Mouse (Mus musculus): ENCODE results near the gene Gm20538. TPM values are rescaled to one million over a fixed set of nuclear protein-coding genes. Genes with fewer than 3 reads are reported as not detected.

Gm20538 gene
- polyA plus RNA-seq (2012; ENCODE audit: insufficient read depth, insufficient read length, low replicate concordance, missing spikeins): not detected in 2 replicates

DNA sequence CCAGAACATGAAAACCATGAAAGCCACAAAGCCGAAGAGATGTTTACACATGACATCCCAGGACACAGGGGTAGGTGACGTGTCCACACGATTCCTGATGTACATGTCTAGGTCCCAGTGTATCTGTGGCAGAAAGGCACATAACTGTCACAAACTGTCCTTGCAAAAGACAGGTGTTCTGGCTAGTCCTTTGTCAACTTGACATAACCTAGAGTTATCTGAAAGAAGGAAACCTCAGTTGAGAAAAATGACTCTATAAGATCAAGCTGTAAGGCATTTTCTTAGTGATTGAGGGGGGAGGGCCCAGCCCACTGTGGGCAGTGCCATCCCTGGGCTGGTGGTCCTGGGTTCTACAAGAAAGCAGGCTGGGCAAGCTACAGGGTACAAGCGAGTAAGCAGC, at the start of gene Gm20538:
TSS of gene Gm20538 (minus strand) at position 101 of the 400 bp plus-strand sequence.
- TF ChIP-seq POLR2A (IDR thresholded peaks at IDR 0.05; ENCODE audit: insufficient read depth, low read depth, low read length): no peak
- no peak for TF ChIP-seq CTCF (IDR thresholded peaks at IDR 0.05; ENCODE audit: insufficient read depth, low read depth, low read length)
- H3K4me3 ChIP-seq (ENCODE audit: insufficient read depth, low read depth, low read length): no peak within 1 kb of the TSS
- H3K4me1 ChIP-seq (ENCODE audit: control insufficient read depth, insufficient read depth, low read length): peaks cover 5% of the 10 kb centered on the region; the same call in 1 of the 2 replicates
- no peak within 1 kb of the TSS for H3K27ac ChIP-seq (ENCODE audit: insufficient read depth, low read depth, low read length)
- 97% methylated on average over 4 of the region's 4 CpGs for WGBS

DNA sequence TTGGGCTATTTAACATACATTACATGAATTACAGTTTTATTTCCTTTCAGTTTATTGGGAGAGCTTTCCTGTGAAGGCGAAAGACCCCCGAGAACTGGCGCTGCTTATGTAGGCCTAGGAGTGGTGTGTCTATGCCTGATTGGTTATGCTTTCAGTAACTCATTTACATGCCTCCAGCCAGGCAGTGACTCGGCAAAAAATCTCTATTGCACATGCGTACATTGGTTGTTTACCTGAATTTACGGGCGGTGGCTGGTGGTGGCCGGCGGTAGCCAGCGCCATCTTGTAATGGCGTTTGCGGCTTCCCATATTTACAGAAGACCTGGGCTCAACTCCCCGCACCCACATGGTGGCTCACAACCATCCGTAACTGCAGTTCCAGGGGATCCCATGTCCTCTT, 41.5 kb upstream of the Gm20538 start:
- 95% methylated on average over 14 of the region's 14 CpGs for WGBS
- TF ChIP-seq CTCF (IDR thresholded peaks at IDR 0.05; ENCODE audit: insufficient read depth, low read depth, low read length) (no peak), POLR2A (IDR thresholded peaks at IDR 0.05; ENCODE audit: insufficient read depth, low read depth, low read length) (no peak)
- H3K27ac ChIP-seq (ENCODE audit: insufficient read depth, low read depth, low read length): no peak overlapping the region
- H3K4me3 ChIP-seq (ENCODE audit: insufficient read depth, low read depth, low read length): no peak overlapping the region
- H3K4me1 ChIP-seq (ENCODE audit: control insufficient read depth, insufficient read depth, low read length): no peaks in the 10 kb centered on the region

DNA sequence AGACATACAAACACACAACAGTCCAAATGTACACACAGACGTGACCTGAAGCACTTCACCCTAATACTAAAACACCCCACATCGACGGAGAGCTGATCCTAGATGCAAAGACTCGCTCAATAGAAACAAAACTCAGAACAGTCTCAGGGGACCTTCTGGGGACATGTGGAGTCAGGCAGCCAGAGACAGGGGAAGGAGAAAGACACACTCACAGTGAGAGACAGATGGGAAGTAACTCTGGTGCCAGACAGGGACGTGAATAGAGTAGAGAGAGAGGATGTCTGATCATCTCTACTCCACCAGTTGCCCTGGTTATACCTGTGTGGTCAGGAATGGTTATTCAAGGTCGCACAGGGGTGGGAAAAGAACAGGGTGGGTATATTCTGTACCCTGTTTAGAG, 39.0 kb upstream of the Gm20538 start:
- H3K4me1 ChIP-seq (ENCODE audit: control insufficient read depth, insufficient read depth, low read length): no peaks in the 10 kb centered on the region
- no peak overlapping the region for H3K27ac ChIP-seq (ENCODE audit: insufficient read depth, low read depth, low read length)
- no peak overlapping the region for H3K4me3 ChIP-seq (ENCODE audit: insufficient read depth, low read depth, low read length)
- WGBS: 85% methylated on average over 6 of the region's 6 CpGs
- TF ChIP-seq POLR2A (IDR thresholded peaks at IDR 0.05; ENCODE audit: insufficient read depth, low read depth, low read length) (no peak), CTCF (IDR thresholded peaks at IDR 0.05; ENCODE audit: insufficient read depth, low read depth, low read length) (no peak)

DNA sequence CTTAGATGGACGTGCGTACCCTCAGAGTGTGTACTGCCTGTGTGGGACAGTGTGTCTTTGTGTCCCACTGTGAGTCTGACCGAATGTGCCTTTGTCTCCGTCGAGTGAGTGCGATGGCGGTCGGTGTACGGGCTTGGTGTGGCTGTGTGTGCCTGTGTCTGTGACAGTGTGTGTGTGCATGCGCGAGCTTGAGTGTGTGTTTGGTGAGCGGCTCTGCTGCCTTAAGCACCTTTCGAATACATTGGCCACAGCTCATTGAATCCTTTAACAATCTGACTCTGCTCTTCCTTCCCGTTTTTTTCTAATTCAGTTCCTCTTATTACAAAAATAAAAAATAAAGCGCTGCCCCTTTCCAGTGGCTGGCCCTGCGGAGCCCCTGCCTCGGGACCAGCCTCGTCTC, 38.4 kb upstream of the Gm20538 start:
- Histone ChIP-seq H3K27ac (ENCODE audit: insufficient read depth, low read depth, low read length) (no peak overlapping the region), H3K4me1 (ENCODE audit: control insufficient read depth, insufficient read depth, low read length) (no peaks in the 10 kb centered on the region)
- 78% methylated on average over 18 of the region's 18 CpGs for WGBS

DNA sequence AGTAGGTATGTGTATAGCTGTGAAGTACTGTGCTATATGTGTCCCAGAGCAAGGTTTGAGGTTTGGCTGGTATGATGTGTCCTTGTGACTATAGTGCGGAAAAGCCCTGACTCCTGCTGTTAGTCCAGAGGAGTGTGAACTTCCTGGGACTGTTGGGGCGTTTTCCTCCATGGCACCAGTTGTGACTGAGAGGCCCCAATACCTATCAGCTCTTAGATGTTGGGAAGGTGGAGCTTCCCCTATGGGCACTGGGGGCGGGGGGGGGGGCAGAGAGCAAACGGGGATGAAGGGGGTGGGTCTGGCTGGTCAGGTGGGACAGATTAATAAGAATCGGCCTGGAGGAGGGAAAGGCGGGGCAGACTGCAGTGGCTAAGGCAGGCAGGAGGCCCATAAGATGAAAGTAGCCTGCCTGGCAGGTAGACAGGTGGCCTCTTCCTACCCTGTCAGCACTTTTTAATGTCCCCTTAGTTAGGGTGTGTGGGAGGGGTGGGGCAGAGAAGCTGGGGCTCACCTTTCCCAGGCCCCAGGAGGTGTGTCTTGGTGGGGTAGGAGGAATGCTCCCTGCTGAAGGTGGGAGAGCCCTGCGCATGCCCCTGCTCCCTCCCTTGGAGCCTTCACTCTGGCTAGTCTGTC, 37.1 kb upstream of the Gm20538 start:
- Histone ChIP-seq H3K4me3 (ENCODE audit: insufficient read depth, low read depth, low read length) (no peak overlapping the region), H3K4me1 (ENCODE audit: control insufficient read depth, insufficient read depth, low read length) (no peaks in the 10 kb centered on the region), H3K27ac (ENCODE audit: insufficient read depth, low read depth, low read length) (no peak overlapping the region)
- no peak for TF ChIP-seq POLR2A (IDR thresholded peaks at IDR 0.05; ENCODE audit: insufficient read depth, low read depth, low read length)
- TF ChIP-seq CTCF (IDR thresholded peaks at IDR 0.05; ENCODE audit: insufficient read depth, low read depth, low read length): no peak
- WGBS: 61% methylated on average over 7 of the region's 7 CpGs

More for the DNA sequence above, 38.4 kb upstream of the Gm20538 start:
- no peak overlapping the region for H3K4me3 ChIP-seq (ENCODE audit: insufficient read depth, low read depth, low read length)
- no peak for TF ChIP-seq POLR2A (IDR thresholded peaks at IDR 0.05; ENCODE audit: insufficient read depth, low read depth, low read length)
- TF ChIP-seq CTCF (IDR thresholded peaks at IDR 0.05; ENCODE audit: insufficient read depth, low read depth, low read length): no peak

DNA sequence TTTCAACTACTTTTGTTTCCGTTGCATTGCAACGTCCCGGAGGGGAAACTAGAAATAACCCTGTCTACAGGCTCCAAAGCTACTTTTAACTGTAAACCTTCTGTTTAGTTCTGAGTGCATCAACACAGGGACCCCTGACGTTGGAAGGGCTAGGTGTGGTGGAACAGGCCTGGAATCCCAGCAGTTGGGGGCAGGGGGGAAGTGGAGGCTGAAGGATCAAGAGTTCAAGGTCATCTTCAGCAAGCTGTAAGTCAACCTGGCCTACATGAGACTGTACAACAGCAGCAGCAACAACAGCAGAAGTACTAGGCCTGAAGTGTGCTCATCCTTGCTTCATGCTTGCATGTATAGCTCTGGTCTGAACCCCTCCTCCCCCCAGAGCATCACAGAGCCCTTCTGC, 35.4 kb upstream of the Gm20538 start:
- WGBS: 62% methylated on average over 4 of the region's 4 CpGs
- Histone ChIP-seq H3K4me3 (ENCODE audit: insufficient read depth, low read depth, low read length) (no peak overlapping the region), H3K4me1 (ENCODE audit: control insufficient read depth, insufficient read depth, low read length) (no peaks in the 10 kb centered on the region), H3K27ac (ENCODE audit: insufficient read depth, low read depth, low read length) (no peak overlapping the region)
- TF ChIP-seq CTCF (IDR thresholded peaks at IDR 0.05; ENCODE audit: insufficient read depth, low read depth, low read length) (no peak), POLR2A (IDR thresholded peaks at IDR 0.05; ENCODE audit: insufficient read depth, low read depth, low read length) (no peak)

DNA sequence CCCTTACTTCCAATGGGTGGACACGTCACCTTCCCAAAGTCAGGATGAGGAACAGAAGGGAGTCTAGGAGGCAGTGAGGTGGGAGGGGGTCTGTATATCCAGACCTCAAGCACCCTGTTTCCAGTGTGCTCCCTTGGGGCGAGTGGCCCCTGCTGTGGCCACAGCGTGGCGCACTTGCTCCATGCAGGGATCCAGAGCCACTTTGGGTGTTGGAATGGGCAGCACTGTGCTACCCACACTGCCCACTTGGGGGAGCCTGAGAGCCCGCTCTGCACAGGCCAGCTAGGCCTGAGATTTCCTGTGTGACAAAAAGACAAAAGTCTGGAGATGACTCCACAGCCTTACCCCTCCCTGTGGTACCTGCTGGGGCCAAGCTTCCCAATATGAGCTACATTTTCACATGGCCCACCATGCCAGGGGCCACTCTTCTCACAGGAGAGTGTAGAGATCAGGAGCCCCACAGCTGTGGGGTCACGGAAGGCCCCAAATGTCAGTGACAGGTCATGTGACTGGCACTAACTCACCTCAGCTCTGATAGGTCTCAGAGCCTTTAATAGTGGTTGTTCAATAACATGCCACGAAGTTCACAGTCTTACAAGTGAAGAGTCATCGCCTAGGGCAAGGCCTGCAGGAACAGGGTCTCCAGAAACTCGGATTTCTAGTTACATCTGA, 30.1 kb upstream of the Gm20538 start:
- H3K27ac ChIP-seq (ENCODE audit: insufficient read depth, low read depth, low read length): no peak overlapping the region

DNA sequence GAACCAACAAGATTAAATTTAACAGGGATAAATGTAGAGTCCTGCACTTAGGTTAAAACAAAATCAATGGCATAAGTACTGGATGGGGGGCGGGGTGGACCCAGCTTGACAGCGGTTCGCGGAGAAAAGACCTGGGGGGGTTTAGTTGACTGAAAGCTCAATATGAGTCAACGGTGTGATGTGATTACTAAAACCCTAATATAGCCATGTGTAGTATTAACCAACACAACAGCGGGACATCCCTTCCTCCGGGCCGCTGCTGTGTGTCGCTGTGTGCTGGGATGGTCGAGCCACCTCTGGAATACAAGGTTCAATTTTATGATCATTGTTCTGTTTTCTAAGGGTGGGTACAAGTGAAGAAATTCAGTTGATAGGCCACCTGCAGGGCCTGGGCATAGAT, 29.5 kb upstream of the Gm20538 start:
- no peak for TF ChIP-seq CTCF (IDR thresholded peaks at IDR 0.05; ENCODE audit: insufficient read depth, low read depth, low read length)
- TF ChIP-seq POLR2A (IDR thresholded peaks at IDR 0.05; ENCODE audit: insufficient read depth, low read depth, low read length): no peak
- no peaks in the 10 kb centered on the region for H3K4me1 ChIP-seq (ENCODE audit: control insufficient read depth, insufficient read depth, low read length)
- WGBS: 77% methylated on average over 10 of the region's 10 CpGs
- H3K4me3 ChIP-seq (ENCODE audit: insufficient read depth, low read depth, low read length): no peak overlapping the region
- no peak overlapping the region for H3K27ac ChIP-seq (ENCODE audit: insufficient read depth, low read depth, low read length)

More for the DNA sequence above, 30.1 kb upstream of the Gm20538 start:
- 40% methylated on average over 9 of the region's 9 CpGs for WGBS
- no peaks in the 10 kb centered on the region for H3K4me1 ChIP-seq (ENCODE audit: control insufficient read depth, insufficient read depth, low read length)
- TF ChIP-seq POLR2A (IDR thresholded peaks at IDR 0.05; ENCODE audit: insufficient read depth, low read depth, low read length) (no peak), CTCF (IDR thresholded peaks at IDR 0.05; ENCODE audit: insufficient read depth, low read depth, low read length) (peak; percentile 100)
- no peak overlapping the region for H3K4me3 ChIP-seq (ENCODE audit: insufficient read depth, low read depth, low read length)

DNA sequence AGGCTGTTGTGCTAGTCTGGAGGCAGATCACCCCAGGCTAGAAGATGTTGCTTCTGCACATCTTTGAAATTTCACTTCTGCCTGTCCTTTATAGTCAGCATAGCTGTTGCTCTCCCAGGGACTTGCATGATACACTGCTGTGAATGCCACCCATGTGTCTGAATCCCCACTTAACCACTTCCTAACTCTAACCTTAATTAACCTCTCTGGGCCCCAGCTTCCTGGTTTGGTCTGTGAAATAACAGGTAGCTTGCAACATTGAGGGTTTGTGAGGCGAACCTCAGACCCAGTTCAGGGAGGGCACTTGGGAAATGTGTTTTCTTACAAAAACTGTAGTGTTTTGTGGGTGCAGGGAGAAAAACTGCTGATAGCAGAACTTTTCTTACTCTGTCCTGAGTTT, 25.4 kb upstream of the Gm20538 start:
- 80% methylated on average over 1 of the region's 1 CpGs for WGBS
- TF ChIP-seq CTCF (IDR thresholded peaks at IDR 0.05; ENCODE audit: insufficient read depth, low read depth, low read length): no peak
- TF ChIP-seq POLR2A (IDR thresholded peaks at IDR 0.05; ENCODE audit: insufficient read depth, low read depth, low read length): no peak

More for the DNA sequence above, 25.4 kb upstream of the Gm20538 start:
- H3K27ac ChIP-seq (ENCODE audit: insufficient read depth, low read depth, low read length): no peak overlapping the region
- H3K4me3 ChIP-seq (ENCODE audit: insufficient read depth, low read depth, low read length): no peak overlapping the region
- H3K4me1 ChIP-seq (ENCODE audit: control insufficient read depth, insufficient read depth, low read length): no peaks in the 10 kb centered on the region
